Mouse (Mus musculus): Measurements from ENCODE around the gene Gm45716.
"Not testable (repeated sequence)": the region's sequence is repeated elsewhere in the genome, so short reads cannot be mapped to it uniquely, and the experiment has no call there.

Gm45716 gene

DNA sequence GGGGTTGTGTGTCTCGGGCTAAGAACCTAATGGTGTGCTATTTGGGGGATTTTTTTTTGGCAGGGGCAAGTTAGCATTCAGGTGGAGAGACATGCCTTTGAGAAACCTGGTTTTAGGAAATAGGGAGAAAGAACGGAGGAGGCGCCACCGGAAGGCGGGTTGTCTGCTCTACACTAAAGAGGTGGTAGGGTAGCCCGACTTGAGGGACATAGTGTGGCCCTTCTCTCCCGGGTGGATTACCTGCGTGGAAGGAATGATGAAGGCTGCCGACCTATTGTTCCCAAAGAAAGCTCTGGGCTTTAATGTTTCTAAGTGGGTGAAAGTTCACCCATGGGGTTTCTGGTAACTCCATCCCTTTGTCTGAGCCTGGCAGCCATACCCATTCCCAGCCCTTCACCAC lies 62.7 kb downstream of the Gm45716 start:
- no peak for DNase-seq (ENCODE audit: low spot score)

DNA sequence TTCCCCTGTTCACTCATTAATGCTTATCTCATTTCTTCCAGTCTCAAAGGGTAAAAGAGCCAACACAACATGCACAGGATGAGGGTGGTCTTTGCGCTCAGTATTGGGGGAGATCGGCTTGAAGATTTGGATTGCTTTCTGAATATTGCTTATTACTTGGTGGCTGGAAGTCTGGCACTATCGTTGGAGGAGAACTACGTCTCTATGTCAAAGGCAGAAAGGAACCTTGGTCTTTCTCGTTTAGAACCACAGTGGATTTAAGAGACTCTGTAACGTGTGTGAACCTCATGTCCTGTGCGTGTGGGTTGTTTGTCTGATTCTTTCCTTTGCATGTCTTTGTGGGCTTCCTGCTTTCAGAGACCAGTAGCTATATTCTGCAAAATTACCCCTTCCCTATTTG lies 63.2 kb downstream of the Gm45716 start:
- no peak for DNase-seq (ENCODE audit: low spot score)

DNA sequence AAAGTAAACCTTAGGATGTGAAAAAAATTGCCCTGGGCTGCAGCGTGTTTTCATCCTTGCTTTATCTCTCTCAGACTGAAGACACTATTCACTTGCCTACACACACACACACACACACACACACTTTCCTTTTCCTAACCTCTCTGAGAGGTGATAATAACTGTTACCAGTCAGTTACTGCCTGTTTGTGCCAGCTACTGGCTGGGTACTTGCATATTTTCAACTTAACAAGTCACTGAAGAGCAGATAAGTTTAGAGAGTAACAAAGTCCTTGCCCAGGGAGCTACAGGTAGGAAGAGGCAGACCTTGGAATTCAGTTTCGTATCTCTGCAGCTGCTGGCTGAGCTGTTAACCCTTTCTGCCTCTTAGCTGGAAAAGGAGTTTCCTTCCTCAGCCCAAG lies 64.4 kb downstream of the Gm45716 start:
- DNase-seq (ENCODE audit: low spot score) = peak; percentile 50

DNA sequence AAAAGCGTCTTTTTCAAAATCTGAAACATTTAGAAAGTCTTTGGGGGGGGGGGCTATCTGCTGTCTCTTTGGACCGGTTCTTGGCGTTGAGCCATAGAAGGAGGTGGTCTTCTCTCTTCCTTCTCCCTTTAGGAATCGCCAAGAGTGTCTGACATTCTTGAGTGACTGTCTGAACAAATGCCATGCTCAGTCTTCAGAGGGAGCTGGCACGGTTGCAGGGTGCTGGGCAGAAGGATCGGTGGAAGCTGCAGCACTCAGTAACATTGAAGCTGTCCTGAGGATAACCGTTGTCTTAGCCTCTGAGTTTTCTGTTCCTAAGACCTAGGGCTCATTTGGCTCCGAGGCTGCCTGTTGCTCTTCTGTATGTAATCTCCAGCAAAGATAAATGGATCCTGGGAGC lies 64.9 kb downstream of the Gm45716 start:
- no peak for DNase-seq (ENCODE audit: low spot score)

DNA sequence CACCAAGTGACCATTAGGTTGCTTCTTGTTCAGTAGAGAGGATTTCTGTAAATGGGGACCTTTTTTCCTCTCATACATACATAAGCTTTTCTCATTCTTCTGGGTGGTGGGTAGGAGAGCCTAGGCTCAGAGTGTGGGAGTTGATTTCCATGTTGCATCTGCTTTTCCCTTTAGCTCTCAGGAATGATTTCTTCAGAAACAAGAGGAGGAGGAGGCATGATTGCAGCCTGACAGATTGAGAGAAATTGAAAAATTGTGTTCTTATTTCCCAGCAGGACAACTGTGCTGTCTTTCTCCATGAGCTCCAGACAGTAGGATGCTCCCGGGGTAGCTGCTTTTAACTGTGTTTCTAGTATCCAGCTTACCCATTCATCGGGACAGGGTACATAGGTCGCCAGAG lies 67.1 kb downstream of the Gm45716 start:
- DNase-seq (ENCODE audit: low spot score) = no peak

DNA sequence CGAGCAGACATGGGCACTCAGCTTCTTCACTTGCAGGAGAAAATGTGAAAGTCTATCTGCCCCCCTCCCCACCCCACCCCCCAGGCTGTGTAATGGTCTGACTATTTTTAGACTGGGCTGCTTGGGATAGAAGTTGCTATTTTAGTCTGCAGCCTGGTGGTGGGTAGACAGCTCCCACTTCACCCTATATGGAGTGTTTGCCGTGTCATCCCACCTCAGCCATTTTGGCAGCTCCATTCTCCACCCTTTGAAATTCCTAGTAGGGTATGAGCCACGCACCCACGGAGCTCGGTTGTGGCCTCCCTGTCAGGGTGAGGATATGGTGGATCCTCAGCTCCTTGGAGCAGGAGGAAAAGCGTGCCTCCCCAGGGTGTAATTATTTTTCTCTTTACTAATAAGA lies 68.2 kb downstream of the Gm45716 start:
- no peak for DNase-seq (ENCODE audit: low spot score)

DNA sequence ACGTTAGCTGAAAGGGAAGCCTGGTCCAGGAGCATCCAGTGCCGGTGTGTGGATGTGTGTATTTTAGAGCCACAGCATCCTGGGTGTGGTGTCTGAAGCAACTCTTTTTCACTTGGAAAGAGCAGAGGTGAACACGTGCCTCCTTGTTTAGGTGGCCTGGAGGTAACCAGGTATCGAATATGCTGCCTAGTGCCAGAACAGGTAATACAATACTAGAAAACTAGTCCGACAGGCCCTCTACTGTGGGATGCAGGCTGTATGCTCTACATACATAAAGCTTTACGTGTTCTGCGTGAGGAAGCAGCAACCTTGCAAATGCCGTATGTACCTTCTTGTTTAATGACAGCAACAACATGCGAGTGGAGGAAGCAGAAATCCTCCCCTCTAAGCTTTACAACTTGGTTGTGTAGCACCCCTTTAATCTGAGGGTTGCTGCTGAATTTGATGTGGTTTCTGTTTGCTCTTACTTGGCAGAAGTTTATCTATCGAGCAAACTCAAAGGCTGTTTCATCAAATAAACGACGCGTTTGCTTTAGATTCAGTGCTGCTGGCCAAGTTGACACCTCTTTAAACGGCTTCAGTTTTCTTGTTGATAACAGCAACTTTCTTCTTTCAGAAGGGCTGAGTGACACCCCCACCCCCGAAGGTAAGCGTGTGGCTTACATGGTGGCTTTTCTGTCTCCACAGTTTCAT lies 69.5 kb downstream of the Gm45716 start:
- DNase-seq (ENCODE audit: low spot score) = no peak

DNA sequence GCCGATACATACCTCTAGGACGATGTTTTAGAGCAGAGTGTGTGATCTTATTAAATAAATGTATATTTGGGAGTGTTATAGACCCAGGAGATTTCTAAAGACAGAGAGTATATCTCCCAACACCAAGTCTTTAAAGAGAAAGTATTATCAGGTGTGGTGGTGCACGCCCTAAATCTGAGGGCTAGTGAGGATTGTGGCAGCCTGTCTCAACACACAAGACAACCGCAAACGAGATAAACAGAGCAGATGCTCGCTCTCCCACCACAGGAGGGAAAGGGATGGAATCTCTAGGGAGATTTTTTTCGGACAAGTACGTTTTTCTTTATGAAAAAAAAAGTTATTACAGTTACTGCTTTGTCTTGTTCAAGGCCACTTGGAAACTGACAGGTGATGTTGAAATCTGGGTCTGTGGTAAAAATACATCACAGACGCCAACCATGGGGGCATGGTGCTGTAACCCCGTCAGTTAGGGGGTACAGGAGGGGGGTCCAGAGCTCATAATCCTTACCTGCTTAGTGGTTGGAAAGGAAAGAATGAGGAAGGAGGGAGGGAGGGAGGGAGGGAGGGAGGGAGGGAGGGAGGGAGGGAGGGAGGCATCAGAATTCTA lies 70.9 kb downstream of the Gm45716 start:
- no peak for DNase-seq (ENCODE audit: low spot score)

DNA sequence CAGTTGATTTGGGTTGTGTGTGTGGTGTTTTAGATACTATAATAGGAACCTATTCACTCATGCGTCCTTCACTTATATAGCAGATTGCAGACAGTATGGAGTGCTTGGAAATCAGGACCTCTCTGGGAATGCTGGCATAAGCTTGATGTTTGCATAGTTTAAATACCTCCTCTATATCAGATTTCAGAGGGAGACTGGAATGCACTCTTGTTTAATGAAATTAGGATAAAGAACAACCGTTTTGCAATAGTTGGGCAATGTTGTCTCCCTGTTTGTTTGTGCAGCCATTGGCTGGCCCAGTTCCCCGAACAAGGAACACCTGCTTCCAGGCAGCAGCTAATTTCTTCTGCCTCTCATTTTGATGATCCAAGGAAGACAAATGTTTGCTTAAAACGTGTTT lies 71.6 kb downstream of the Gm45716 start:
- DNase-seq (ENCODE audit: low spot score) = peak; percentile 32

DNA sequence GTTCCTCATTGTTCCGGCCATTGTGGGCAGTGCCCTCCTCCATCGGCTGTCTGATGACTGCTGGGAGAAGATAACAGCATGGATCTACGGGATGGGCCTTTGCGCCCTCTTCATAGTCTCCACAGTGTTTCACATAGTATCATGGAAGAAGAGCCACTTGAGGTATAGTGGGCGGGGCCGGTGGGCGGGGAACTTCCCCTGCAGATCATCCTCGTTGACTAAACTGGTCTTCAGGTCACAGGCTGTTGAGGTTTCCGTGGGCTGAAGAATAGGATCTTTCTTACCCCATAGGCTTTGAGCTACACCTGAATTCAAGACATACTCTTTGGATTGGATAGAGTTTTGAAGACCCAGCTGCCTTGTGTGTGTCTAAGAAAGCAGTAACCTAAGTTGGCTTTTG lies 72.3 kb downstream of the Gm45716 start:
- no peak for DNase-seq (ENCODE audit: low spot score)

DNA sequence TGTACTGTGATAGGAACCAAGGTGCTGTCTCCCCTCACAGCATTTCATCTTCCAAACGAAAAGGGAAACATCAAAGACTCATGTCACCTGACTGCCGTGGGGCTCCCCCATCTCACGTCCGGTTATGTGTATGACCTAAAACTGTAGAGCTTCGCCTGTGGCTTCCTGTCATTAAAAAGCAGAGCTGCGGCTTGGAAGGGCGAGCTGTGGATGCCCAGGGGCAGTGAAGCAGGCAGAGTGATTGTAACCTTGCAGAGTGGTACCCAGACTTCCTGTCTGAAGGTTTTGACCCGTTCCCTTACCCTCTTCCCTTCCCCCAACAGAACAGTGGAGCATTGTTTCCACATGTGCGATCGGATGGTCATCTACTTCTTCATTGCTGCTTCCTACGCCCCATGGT lies 76.7 kb downstream of the Gm45716 start:
- DNase-seq (ENCODE audit: low spot score) = no peak

DNA sequence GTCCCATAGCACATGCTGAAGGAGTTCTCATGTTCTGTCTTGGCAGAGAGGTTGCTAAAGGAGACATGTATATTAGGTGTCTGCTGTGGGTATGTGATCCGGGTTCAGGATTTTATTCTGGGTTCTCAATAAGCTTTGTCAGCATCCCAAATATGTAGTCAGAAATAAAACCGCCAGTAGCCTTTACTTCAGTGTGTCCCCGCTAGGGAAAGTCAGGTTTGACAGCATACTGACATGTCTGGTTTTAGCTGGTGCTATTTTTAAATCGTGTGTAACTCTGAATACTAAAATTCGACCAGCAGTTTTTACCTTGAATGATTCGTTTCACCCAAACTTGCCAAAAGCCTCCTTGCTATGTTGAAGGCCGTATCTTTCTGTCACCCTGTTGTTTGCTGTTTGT lies 78.1 kb downstream of the Gm45716 start:
- no peak for DNase-seq (ENCODE audit: low spot score)

DNA sequence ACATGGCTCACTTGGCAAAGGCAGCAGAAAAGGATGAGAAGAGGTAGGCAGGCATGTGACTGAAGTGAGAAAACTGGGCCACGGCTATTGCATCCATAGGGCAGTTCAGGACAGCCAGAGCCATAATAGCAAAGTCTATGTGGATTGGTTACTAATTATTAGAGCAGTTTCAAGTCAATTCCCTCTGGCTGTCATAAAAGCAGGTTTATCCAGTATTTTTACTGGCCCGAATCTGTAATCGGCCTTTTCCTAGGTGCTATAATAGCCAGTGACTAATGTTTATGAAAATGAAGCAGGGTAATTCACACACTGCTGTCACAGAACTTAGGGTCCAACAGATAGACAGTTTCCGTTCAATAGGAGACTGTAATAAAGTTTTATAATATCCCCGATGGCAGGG lies 81.5 kb downstream of the Gm45716 start:
- no peak for DNase-seq (ENCODE audit: low spot score)

DNA sequence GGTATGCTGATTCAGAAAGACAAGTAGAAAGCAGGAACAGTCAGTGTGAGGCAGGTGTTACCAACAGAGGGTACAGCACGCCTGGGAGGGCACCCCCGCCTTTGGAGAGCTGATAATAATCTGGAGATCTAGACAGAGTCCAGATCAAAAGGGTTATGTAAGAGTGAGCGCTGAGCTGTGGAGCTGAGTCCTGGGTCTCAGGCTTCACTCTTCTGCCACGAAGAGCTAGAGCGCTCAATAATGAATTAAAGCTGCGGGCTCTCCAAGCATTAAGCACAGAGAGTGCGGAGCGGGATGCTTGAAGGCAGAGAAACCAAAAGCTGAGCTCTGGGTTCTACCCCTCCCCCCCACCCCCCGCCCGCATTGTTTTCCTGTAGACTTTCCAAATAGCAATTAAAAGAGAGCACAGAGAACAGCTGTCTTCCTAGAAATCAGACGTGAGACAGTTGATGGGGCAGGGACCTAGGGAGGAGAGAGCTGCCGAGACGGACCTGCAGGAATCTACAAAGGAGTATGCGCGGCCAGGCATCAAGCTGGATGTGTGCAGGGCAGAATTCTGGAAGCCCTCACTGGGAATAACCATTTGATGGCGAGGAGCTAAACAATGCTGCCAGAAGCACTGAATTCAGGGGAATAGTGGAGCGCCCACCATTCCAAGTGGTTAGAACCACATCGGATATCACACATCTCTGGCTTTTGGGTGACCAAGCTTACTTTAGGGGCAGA lies 82.1 kb downstream of the Gm45716 start:
- DNase-seq (ENCODE audit: low spot score) = no peak

DNA sequence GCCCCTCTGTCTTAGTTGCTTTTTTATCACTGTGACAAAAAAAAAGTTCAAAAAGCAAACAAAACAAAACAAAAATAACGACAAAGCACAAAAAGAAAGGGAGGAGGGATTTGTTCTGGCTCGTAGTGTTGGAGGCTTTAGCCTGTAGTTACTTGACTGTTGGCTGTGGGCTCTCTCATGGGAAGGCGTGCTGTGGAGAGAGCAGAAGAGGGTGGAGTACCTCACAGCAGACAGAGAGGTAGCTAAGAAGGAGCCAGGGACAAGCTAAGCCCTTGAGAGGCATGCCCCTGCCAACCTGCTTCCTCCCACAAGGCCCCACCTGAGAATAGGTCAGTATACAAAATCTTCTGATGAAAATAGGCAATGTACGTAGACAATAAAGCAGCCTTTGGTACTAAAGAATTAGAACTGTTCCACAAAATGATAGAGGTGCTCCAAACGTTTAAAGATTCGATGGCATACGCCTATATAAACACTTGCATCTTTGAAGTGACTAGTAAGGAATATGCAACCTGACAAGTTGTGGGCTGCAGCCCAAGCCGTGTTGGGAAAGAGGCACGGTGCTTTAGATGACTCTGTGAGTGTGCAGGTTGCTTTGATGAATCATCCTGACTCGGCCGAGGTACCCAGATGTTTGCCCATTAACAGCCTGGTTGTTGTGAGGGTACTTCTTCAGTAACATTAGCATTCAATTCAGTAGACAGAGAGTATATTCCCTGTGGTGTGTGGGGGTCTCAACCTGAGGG lies 82.8 kb downstream of the Gm45716 start:
- no peak for DNase-seq (ENCODE audit: low spot score)

DNA sequence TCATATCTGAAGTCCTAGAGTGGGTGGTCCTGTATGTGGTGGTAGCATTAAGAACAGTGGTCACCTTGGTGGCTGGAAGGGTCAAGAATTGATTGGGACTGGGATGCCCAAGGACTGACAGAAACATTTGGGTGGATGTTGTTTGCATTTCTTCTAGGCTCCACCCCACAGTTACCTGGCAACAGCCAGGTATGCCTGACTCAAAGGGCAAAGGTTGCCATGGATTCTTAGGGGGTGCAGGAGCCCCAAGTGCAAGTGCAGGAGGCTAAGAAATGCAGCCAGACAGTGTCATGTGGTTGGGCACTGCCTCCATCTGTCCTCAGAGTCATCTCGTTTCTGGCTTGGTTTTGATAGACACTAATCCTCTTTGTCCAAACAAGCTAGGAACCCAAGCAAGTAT lies 86.7 kb downstream of the Gm45716 start:
- DNase-seq (ENCODE audit: low spot score) = no peak

DNA sequence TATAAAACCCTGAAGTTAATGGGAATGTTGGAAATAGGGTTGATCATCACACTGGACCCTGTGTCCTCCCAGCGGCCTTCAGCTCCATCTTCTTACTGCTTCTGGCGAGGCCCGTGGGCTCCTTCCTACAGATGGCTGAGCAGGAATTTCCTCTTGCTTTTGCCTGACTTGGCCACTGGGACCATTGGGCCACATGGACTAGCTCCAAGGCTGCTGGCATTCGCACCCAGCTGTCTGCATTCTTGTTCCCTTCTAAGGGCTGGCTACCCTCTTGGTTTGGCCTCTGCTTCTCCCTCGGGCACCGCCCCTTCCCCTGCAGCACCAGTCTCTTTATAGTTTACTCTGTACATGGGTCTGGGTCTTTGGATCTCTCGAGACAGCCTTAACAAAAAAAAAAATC lies 88.2 kb downstream of the Gm45716 start:
- no peak for DNase-seq (ENCODE audit: low spot score)

DNA sequence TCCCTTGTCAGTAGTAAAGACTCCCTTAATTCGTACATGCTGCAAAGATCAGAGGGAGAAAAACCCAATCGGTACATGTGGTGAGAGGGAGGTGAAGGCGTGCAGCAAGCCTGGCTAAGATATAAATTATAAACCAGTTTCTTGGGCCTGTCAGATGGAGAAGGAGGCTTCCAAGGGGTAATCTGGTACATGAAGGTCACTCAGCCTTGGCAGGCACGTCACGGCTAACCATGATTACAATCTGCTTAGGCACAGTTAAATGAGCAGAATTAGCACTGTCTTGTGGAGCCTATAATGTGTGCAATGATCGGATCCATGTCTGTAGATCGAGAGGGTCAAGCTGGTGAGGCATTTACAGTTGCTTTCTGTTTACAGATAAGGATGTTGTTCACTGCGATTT lies 88.7 kb downstream of the Gm45716 start:
- DNase-seq (ENCODE audit: low spot score) = no peak

DNA sequence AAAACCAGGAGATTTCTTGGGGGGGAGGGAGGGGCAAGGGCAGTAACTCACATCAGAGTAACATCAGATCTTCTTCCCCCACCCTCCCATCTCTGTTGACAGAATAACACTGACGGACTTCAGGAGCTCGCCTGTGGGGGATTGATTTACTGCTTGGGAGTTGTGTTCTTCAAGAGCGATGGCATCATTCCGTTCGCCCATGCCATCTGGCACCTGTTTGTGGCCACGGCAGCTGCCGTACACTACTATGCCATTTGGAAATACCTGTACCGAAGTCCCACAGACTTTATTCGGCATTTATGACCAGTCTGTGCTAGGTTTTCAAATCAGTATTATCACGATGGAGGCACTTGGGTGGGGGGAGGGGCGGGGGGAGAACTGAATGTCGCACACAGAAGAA lies 89.1 kb downstream of the Gm45716 start:
- no peak for DNase-seq (ENCODE audit: low spot score)

DNA sequence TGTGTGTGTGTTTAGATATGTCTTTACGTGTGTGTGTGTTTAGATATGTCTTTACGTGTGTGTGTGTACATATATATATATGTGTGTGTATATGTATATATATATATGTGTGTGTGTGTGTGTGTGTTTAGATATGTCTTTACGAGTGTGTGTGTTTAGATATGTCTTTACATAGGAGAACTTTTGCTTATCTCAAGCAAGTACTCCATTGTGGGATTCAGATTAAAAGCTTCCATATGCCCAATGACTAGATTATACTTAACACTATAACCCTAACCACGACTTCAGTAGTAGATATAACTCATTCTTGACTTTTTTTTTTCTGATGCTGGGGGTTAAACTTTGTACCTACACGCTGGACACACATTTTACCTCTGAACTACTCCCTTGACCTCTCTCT lies 92.6 kb downstream of the Gm45716 start:
- no peak for DNase-seq (ENCODE audit: low spot score)

DNA sequence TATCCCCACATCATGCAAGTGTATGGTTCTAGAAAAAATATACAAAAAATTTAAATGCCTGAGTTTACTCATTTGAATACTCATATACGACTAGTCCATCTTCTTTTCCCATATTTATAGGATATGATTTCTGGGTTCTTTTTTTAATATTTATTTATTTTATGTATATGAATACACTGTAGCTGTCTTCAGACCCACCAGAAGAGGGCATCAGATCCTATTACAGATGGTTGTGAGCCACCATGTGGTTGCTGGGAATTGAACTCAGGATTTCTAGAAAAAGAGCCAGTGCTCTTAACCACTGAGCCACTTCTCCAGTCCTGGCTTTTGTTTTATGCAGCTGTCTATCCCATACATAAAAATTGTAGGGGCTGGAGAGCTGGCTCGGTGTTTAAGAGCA lies 94.5 kb downstream of the Gm45716 start:
- DNase-seq (ENCODE audit: low spot score) = not testable (repeated sequence)

DNA sequence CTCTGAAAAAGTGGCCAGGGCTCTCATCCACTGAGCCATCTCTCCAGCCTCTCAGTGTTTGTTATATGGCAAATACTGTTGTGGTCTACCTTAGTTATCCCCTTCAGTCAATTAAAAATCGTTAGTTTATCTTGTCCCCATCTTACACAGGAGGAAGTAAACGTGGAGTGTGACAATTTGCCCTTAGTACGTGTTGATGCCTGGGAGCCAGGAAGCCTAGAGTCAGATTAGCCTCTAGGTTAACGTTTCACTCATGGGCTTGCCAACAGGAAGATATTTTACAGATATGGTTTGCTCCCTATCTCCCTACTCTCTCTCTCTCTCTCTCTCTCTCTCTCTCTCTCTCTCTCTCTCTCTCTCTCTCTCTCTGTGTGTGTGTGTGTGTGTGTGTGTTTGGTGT lies 95.7 kb downstream of the Gm45716 start:
- no peak for DNase-seq (ENCODE audit: low spot score)

DNA sequence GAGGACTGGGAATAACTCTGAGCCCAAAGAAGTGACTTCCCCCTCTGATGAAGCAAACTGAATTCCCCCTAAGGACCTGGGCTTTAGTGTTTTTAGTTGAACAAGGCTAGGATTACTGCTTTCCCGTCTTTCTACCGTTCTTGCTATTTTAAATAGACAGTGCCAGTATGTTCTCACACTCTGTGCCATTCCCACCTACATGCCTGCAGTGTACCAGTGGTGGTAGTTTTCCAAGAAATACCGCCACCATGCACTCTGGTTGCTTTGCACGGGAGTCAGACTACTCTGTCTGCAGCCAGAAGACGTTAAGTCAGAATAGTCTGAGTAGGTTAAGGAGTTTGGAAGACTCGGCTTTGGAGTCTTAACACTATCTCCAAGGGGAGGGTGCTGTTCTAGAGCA lies 96.1 kb downstream of the Gm45716 start:
- DNase-seq (ENCODE audit: low spot score) = no peak

Measured in yolk sac, embryonic 10.5 days (tissue).